Mouse (Mus musculus): Measurements from ENCODE around the gene Col2a1. TPM values are rescaled to one million over a fixed set of nuclear protein-coding genes. Genes with fewer than 3 reads are reported as not detected.
A peak's percentile ranks its signal among the peaks of the same experiment; 100 is the strongest.

Col2a1 gene
- total RNA-seq, 2 experiments from 2014 or later = 0.18 to 0.48 TPM

DNA sequence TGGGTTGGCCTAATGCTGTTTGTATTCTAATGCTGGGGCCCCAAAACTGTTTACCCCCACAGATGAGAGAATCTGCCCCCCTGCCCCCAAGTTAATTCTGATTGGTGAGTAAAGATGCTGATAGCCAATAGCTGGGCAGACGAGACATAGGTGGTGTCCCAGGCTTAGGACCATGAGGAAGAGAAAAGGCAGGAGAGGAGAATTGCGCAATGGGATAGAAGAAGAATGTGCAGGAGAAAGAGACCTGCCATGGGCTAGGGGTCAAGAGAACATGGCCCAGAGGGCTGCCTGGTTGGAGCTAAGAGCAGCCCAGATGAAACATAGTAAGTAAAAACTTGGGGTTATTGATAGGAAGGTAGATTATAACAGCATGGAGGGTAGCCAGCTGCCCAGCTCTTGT lies 64.4 kb downstream of the Col2a1 start:
- intact Hi-C loops (cut with DNase I) = no loop called here
- DNase-seq (ENCODE audit: low spot score in 2 of 2) = no peak

DNA sequence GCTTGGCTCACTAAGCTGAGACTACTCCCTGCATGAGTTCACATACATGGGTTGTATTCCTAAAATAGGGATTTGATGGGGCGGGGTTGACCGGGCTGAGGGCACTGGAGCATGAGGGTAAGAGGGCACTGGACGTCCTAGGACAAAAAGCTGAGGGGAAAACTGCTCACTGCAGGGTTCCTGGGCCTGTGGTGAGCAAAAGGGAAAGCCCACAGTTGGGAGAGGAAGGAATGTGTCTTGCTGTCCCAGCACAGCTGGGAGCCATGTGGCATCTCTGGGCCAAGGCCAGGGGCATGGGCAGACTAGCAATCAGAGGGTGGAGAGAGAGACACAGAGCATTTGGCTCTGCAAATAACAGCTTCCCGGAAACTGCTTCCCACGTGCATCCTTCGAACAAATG lies 65.9 kb downstream of the Col2a1 start:
- no peak for DNase-seq (ENCODE audit: low spot score in 2 of 2)
- intact Hi-C loops (cut with DNase I) = no loop called here

DNA sequence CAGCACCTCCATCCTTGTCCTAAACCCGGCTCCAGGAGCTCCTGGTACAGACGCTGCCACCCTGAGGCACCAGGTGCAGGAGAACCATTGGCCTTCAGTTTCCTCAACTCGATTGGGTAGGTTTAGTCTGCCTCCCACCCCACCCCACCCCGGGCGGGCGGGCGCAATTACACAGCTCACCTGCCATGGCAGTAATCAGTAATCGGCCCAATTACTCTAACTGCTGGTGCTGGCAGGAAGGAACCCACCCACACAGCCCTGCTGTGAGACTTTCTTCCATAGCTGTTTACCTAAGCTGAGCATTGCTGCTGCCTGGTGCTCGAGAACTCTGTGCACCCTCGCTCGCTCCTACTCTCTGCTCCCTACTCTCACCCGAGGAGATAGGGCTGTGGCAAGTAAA lies 72.1 kb downstream of the Col2a1 start:
- DNase-seq (ENCODE audit: low spot score in 2 of 2) = peak in 1 of 2 experiments; percentile 34
- intact Hi-C loops (cut with DNase I) = no loop called here

DNA sequence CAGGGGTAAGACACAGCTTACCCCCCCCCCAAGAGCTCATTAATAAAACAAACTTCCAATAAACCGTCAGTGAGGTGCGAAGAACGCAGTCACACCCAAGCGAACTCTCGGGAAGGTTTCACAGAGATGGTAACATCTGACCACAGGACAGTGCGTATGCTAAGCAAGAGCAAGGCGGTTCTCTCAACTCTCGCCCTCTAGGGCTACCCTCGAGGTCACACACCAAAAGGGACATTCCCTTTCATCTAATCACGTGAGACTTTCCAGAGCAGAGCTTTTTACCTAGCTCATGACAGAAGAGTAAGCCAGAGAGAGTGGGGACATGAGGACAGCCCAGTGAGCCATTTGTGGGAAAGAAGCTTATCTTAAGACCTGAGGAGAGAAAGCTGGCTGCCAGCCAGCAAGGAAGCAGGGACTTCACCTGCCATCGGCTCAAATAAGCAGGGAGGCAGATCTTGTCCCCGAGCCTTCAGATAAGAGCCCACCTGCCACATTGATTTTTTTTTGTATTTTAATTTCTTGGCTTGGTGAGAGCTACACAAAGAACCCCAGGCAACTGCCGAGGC lies 75.2 kb downstream of the Col2a1 start:
- DNase-seq (ENCODE audit: low spot score in 2 of 2) = no peak
- intact Hi-C loops (cut with DNase I) = no loop called here

DNA sequence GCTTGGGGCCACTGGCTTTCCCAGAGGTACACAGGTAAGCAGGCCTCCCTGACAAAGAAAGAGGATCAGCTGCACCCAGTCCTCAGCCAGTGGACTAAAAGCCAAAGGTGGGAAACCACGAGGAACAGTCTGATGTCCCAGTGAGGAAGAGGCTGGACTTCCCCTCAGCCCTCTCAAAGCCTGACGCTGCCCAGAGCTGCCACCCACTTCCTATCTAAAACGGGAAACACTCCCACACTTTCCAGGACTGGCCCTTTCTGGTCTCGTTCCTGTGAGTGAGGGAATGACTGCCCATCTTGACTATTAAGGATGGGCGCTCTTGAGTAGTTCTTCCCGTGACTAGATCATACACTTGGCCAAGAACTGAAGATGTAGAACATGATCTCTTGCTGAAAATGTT lies 76.7 kb downstream of the Col2a1 start:
- intact Hi-C loops (cut with DNase I) = no loop called here

DNA sequence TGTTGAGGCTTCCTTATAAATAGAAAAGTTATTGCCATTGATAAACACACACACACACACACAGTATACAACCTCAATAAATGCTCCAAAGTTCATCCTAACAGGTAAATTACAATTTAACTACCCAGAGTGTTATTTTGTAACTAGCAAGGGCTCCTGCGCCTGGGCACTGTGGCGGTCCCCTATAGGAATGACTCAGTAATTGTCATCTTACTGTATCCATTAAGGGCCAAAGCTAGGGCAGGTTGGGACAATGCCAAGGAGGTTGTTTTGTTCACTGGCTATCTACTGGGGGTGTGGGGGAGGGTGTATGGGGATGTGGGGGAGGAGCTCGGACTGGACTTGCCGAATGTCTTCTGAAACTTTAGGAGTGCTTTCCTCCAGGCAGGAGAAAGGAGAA lies 77.5 kb downstream of the Col2a1 start:
- intact Hi-C loops (cut with DNase I) = no loop called here
- DNase-seq (ENCODE audit: low spot score in 2 of 2) = no peak

More for the DNA sequence above, 76.7 kb downstream of the Col2a1 start:
- DNase-seq (ENCODE audit: low spot score in 2 of 2) = peak in 1 of 2 experiments; percentile 37

Other genes starting within 250 kb of the Col2a1 start
- 10 to 100 TPM; 33.1 to 35.1 TPM for gene Rapgef3, start 236.7 kb downstream of the Col2a1 start, total RNA-seq (2021)
- 100 to 1,000 TPM; 181 to 190 TPM for gene Slc48a1, start 226.2 kb downstream of the Col2a1 start, total RNA-seq (2021)
- 10 to 100 TPM; 27.5 to 29.5 TPM for gene Hdac7, start 160.2 kb downstream of the Col2a1 start, total RNA-seq (2021)
- under 1 TPM; 0.16 to 0.82 TPM for gene Vdr, start 94.1 kb downstream of the Col2a1 start, total RNA-seq (2021)
- gene Tmem106c, start 40.5 kb downstream of the Col2a1 start, total RNA-seq (2021) = 10 to 100 TPM; 22.9 to 24.2 TPM
- gene Pfkm, start 87.9 kb upstream of the Col2a1 start, total RNA-seq (2021) = 100 to 1,000 TPM; 398 to 408 TPM
- 10 to 100 TPM in 1 of 2 experiments, 1 to 10 TPM in 1; 9.6 to 12.5 TPM for gene Senp1, start 89.0 kb upstream of the Col2a1 start, total RNA-seq (2021)
- gene Asb8, start 160.9 kb upstream of the Col2a1 start, total RNA-seq (2021) = 10 to 100 TPM; 46.5 to 48.0 TPM
- gene Ccdc184, start 162.5 kb upstream of the Col2a1 start, total RNA-seq (2021) = 10 to 100 TPM; 18.8 to 21.1 TPM
- gene Olfr288, start 190.8 kb upstream of the Col2a1 start, total RNA-seq (2021) = not detected
- not detected for gene Gm44579, start 216.3 kb upstream of the Col2a1 start, total RNA-seq (2021)
- gene Olfr287, start 216.4 kb upstream of the Col2a1 start, total RNA-seq (2021) = 1 to 10 TPM; 4.0 to 4.2 TPM
- not detected for gene Olfr286, start 229.8 kb upstream of the Col2a1 start, total RNA-seq (2021)

All from left cerebral cortex, postnatal 25 days (tissue).